Mouse (Mus musculus): Measurements from ENCODE around the gene Tmem151b. TPM values are rescaled to one million over a fixed set of nuclear protein-coding genes. Genes with fewer than 3 reads are reported as not detected.

The Tmem151b gene
- total and polyA plus RNA-seq, 2 experiments from 2014 or later = 32.2 to 79.2 TPM

DNA sequence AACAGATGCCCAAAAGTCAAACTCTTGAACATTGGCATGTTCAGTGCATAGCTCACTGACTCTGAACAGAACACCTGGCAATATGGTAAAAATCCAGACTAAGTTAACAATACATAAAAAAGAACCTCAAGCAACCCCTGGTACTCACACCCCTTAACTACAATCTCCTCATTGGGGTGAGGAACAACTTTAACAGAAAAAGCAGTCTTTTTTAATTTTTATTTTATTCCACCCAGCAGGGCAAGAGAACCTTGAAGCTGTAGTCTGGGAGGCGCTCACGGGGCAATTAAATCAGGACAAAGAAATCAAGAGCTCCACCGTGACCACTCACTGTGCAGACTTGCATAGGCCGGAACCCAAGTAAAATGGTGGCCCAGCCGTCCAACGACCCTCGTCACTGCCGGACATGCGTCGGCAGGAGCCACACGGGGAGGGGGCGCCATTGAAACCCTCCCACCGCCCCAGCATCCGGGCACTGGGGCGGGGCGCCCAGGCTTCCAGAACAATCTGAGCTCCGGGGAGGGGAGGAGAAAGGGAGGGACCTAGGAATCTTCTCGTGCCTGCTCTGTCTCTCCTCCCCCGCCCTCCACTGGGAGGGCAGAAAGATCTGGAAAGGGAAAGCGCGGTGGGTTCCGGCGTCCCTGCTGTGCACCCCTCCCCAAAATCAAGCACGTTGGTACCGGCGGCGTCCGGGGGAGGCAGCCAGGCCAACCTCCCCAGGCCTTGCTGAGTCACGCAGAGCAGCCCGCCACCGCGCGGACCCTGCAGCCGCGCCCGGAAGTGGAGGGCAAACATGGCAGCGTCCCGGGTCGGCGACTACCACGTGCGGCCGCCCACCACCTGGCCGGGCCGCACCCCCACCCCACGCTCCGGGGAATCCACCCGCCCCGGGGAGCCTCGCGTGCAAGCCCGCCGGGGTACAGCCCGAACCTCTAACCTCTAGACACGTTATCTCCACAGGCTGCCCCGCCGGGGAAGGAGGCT, 22.9 kb upstream of the Tmem151b start:
- under 1% methylated on average over 57 of the region's 57 CpGs for WGBS
- H3K36me3 ChIP-seq (ENCODE audit: insufficient read depth) = peaks cover 40% of the 10 kb centered on the region
- ATAC-seq = peak; percentile 60
- H3K4me1 ChIP-seq (ENCODE audit: insufficient read depth) = peaks cover 9% of the 10 kb centered on the region
- no peaks in the 10 kb centered on the region for H3K27me3 ChIP-seq (ENCODE audit: insufficient read depth, low read length)
- peak overlapping the region; percentile 79 for H3K4me2 ChIP-seq (ENCODE audit: low read depth)
- no peak for TF ChIP-seq CTCF (IDR thresholded peaks at IDR 0.05; ENCODE audit: low read depth)
- H3K9me3 ChIP-seq (ENCODE audit: low read length) = no peaks in the 10 kb centered on the region
- H3K27ac ChIP-seq (ENCODE audit: low read depth, low read length) = peak overlapping the region; percentile 98
- peak overlapping the region; percentile 99 for H3K9ac ChIP-seq
- peak overlapping the region; percentile 98 for H3K4me3 ChIP-seq (ENCODE audit: low read depth, low read length)
- DNase-seq = peak; percentile 92

DNA sequence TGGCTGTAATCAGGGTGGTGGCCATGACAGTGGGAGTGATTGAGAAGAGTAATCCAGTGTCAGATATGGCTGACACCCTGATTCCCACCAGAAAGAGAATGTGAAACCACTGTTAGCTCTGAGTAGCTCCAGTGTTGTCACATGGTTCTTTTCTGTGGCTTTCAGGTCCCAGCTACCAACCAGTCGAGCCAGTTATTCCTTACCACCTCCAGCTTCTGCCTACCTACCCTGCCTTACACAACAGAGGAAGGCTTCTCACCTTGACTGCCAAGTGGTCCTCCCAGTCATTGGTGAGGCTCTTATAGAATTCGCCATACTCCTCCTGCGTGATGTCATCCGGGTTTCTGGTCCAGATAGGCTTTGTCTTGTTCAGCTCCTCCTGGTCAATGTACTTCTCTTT, 20.5 kb upstream of the Tmem151b start:
- no peak for DNase-seq

DNA sequence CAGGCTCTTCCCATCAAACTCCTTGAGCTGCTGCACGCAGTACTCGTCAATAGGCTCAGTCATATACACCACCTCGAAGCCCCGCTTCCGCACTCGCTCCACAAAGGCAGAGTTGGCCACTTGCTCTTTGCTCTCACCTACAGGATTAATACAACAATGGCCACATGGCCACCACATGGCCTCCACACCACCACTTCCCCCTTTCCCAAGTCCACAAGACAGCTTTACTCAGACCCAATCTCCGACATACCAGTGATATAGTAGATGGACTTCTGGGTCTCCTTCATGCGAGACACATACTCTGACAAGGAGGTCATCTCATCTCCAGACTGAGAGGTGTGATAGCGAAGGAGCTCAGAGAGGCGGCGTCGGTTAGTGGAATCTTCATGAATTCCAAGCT, 19.5 kb upstream of the Tmem151b start:
- Histone ChIP-seq H3K4me1 (ENCODE audit: insufficient read depth) (no peaks in the 10 kb centered on the region; the same call in 1 of the 2 replicates), H3K9me3 (ENCODE audit: low read length) (no peaks in the 10 kb centered on the region), H3K4me2 (ENCODE audit: low read depth) (no peak overlapping the region), H3K27me3 (ENCODE audit: insufficient read depth, low read length) (no peaks in the 10 kb centered on the region), H3K36me3 (ENCODE audit: insufficient read depth) (peaks cover 62% of the 10 kb centered on the region), H3K27ac (ENCODE audit: low read depth, low read length) (no peak overlapping the region), H3K9ac (no peak overlapping the region), H3K4me3 (ENCODE audit: low read depth, low read length) (no peak overlapping the region)
- ATAC-seq (no peak), DNase-seq (no peak)
- 86% methylated on average over 12 of the region's 12 CpGs for WGBS
- TF ChIP-seq CTCF (IDR thresholded peaks at IDR 0.05; ENCODE audit: low read depth) = no peak

More for the DNA sequence above, 20.5 kb upstream of the Tmem151b start:
- Histone ChIP-seq H3K36me3 (ENCODE audit: insufficient read depth) (peaks cover 62% of the 10 kb centered on the region), H3K4me1 (ENCODE audit: insufficient read depth) (peaks cover 8% of the 10 kb centered on the region), H3K9me3 (ENCODE audit: low read length) (no peaks in the 10 kb centered on the region), H3K4me3 (ENCODE audit: low read depth, low read length) (no peak overlapping the region), H3K9ac (no peak overlapping the region), H3K4me2 (ENCODE audit: low read depth) (no peak overlapping the region), H3K27me3 (ENCODE audit: insufficient read depth, low read length) (no peaks in the 10 kb centered on the region), H3K27ac (ENCODE audit: low read depth, low read length) (no peak overlapping the region)
- WGBS = 77% methylated on average over 4 of the region's 4 CpGs
- ATAC-seq = no peak
- no peak for TF ChIP-seq CTCF (IDR thresholded peaks at IDR 0.05; ENCODE audit: low read depth)

DNA sequence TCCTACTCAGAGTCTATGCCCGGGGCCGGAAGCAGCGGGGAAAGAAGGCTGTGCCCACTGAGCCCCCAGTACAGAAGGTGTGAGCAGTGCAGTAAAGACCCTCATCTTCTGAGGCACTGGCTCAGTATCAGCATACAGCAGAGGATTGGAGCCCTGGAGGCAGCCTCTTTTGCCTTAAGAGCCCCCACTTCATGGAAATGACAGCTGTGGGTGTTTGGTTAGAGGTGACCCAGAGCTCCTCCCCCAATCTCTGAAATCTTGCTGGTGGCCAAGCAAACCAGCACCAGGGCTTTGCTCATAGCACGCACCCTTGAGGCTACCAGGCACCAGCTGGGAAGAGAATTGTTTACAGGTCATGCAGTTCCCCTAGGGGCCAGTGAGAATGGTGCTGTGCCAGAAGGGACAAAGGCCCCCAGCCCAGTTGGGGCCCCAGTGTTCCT, 17.7 kb upstream of the Tmem151b start:
- H3K4me3 ChIP-seq (ENCODE audit: low read depth, low read length) = no peak overlapping the region
- H3K4me1 ChIP-seq (ENCODE audit: insufficient read depth) = no peaks in the 10 kb centered on the region; the same call in 1 of the 2 replicates
- DNase-seq = no peak
- no peak for ATAC-seq
- no peak overlapping the region for H3K9ac ChIP-seq
- no peak overlapping the region for H3K4me2 ChIP-seq (ENCODE audit: low read depth)
- H3K36me3 ChIP-seq (ENCODE audit: insufficient read depth) = peaks cover 62% of the 10 kb centered on the region
- H3K27ac ChIP-seq (ENCODE audit: low read depth, low read length) = no peak overlapping the region
- H3K9me3 ChIP-seq (ENCODE audit: low read length) = no peaks in the 10 kb centered on the region
- WGBS = 40% methylated on average over 4 of the region's 4 CpGs
- no peak; the same call in 1 of the 2 replicates for TF ChIP-seq CTCF (IDR thresholded peaks at IDR 0.05; ENCODE audit: low read depth)
- no peaks in the 10 kb centered on the region for H3K27me3 ChIP-seq (ENCODE audit: insufficient read depth, low read length)

- no peaks in the 10 kb centered on the region; the same call in 1 of the 2 replicates for H3K4me1 ChIP-seq (ENCODE audit: insufficient read depth)
- H3K4me2 ChIP-seq (ENCODE audit: low read depth) = no peak overlapping the region
- H3K4me3 ChIP-seq (ENCODE audit: low read depth, low read length) = no peak overlapping the region
- no peaks in the 10 kb centered on the region for H3K27me3 ChIP-seq (ENCODE audit: insufficient read depth, low read length)
- ATAC-seq (no peak), DNase-seq (no peak)
- H3K9me3 ChIP-seq (ENCODE audit: low read length) = no peaks in the 10 kb centered on the region
- 60% methylated on average over 18 of the region's 18 CpGs for WGBS
- H3K9ac ChIP-seq = no peak overlapping the region
- no peak overlapping the region for H3K27ac ChIP-seq (ENCODE audit: low read depth, low read length)
- no peak for TF ChIP-seq CTCF (IDR thresholded peaks at IDR 0.05; ENCODE audit: low read depth)
- H3K36me3 ChIP-seq (ENCODE audit: insufficient read depth) = peaks cover 62% of the 10 kb centered on the region
Observed at GRCm38 (mm10) chr17:45566360-45567161, 17.1 kb upstream of the Tmem151b start.

DNA sequence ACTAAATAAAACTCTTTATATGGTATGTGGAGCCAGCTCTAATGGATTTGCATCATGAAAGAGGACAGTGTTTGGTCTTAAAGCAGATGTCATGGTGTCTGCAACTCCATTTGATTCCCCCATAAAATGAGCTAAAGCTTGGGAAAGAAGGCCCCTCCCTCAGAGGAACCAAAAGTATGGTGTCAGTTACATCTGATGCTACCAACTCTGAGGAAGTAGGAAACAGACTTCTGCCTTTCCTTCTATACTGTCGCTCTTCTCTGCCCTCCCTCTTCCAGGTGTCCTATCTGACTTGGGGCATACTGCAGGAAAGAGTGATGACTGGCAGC, 16.5 kb upstream of the Tmem151b start:
- WGBS = 85% methylated on average over 1 of the region's 1 CpGs
- no peak overlapping the region for H3K4me2 ChIP-seq (ENCODE audit: low read depth)
- H3K27ac ChIP-seq (ENCODE audit: low read depth, low read length) = no peak overlapping the region
- no peaks in the 10 kb centered on the region; the same call in 1 of the 2 replicates for H3K4me1 ChIP-seq (ENCODE audit: insufficient read depth)
- no peaks in the 10 kb centered on the region for H3K27me3 ChIP-seq (ENCODE audit: insufficient read depth, low read length)
- ATAC-seq (no peak), DNase-seq (no peak)
- H3K9ac ChIP-seq = no peak overlapping the region
- peaks cover 58% of the 10 kb centered on the region for H3K36me3 ChIP-seq (ENCODE audit: insufficient read depth)
- no peak overlapping the region for H3K4me3 ChIP-seq (ENCODE audit: low read depth, low read length)
- no peak for TF ChIP-seq CTCF (IDR thresholded peaks at IDR 0.05; ENCODE audit: low read depth)
- H3K9me3 ChIP-seq (ENCODE audit: low read length) = no peaks in the 10 kb centered on the region

Measured in forebrain, postnatal 0 days (tissue).